Mouse (Mus musculus): ENCODE results near the gene 4930519G04Rik.
"Not testable (repeated sequence)": the region's sequence is repeated elsewhere in the genome, so short reads cannot be mapped to it uniquely, and the experiment has no call there.

4930519G04Rik gene

GRCm38 (mm10) chr5:114913686-114914085 is 60.2 kb downstream of the 4930519G04Rik start:
- in situ Hi-C loops (cut with MseI, MboI) = no loop called here

GRCm38 (mm10) chr5:114914855-114915254 is 61.4 kb downstream of the 4930519G04Rik start:
- in situ Hi-C loops (cut with MseI, MboI) = no loop called here

- in situ Hi-C loops (cut with MseI, MboI) = no loop called here
These were observed 62.4 kb downstream of the 4930519G04Rik start for GRCm38 (mm10) chr5:114915854-114916253.

- in situ Hi-C loops (cut with MseI, MboI) = no loop called here
These were observed 63.3 kb downstream of the 4930519G04Rik start for GRCm38 (mm10) chr5:114916777-114917176.

- in situ Hi-C loops (cut with MseI, MboI) = not testable (repeated sequence)
These were observed 63.9 kb downstream of the 4930519G04Rik start for GRCm38 (mm10) chr5:114917357-114917756.

GRCm38 (mm10) chr5:114921551-114922365 is 68.3 kb downstream of the 4930519G04Rik start:
- in situ Hi-C loops (cut with MseI, MboI) = no loop called here

- in situ Hi-C loops (cut with MseI, MboI) = no loop called here
These were observed 68.9 kb downstream of the 4930519G04Rik start for GRCm38 (mm10) chr5:114922366-114922731.

- in situ Hi-C loops (cut with MseI, MboI) = no loop called here
These were observed 69.6 kb downstream of the 4930519G04Rik start, which contains the start of gene Oasl1 for GRCm38 (mm10) chr5:114922998-114923473. Gene Oasl1, plus strand, starts transcription at chr5:114923240.

GRCm38 (mm10) chr5:114926153-114926684 is 72.8 kb downstream of the 4930519G04Rik start:
- in situ Hi-C loops (cut with MseI, MboI) = no loop called here

GRCm38 (mm10) chr5:114926753-114927152 is 73.3 kb downstream of the 4930519G04Rik start:
- in situ Hi-C loops (cut with MseI, MboI) = no loop called here

- in situ Hi-C loops (cut with MseI, MboI) = no loop called here
These were observed 78.2 kb downstream of the 4930519G04Rik start for GRCm38 (mm10) chr5:114931626-114932025.

GRCm38 (mm10) chr5:114933206-114933605 is 79.7 kb downstream of the 4930519G04Rik start:
- in situ Hi-C loops (cut with MseI, MboI) = no loop called here

All from mouse trophoblast stem cell (cell line).